Mouse (Mus musculus) lung, embryonic 15.5 days (tissue): ENCODE data around the gene Epb41l4b. TPM values are rescaled to one million over a fixed set of nuclear protein-coding genes. Genes with fewer than 3 reads are reported as not detected.

Experiments used
- ATAC-seq: fragments of 200-750 bp; cut with Nextera tagmentation; 2 replicates; pipeline ENCODE4 v1.8.0; 2017; ENCODE audit warnings: moderate number of reproducible peaks, borderline replicate concordance; ENCODE audit not compliant: low FRiP score, low TSS enrichment; ENCODE audit errors: extremely low read depth
- H3K27ac ChIP-seq: fragments of 300-500 bp; sonication (generic); 2 replicates; pipeline ENCODE4 v1.5.1; 2015; ENCODE audit warnings: moderate library complexity, mild to moderate bottlenecking, inconsistent platforms
- H3K27me3 ChIP-seq: fragments of 300-500 bp; sonication (generic); 2 replicates; pipeline ENCODE4 v1.6.1; 2015; ENCODE audit warnings: inconsistent platforms
- H3K36me3 ChIP-seq: fragments of 300-500 bp; sonication (generic); 2 replicates; pipeline ENCODE4 v1.6.1; 2015; ENCODE audit warnings: inconsistent platforms
- H3K4me1 ChIP-seq: fragments of 300-500 bp; sonication (generic); 2 replicates; pipeline ENCODE4 v1.6.1; 2015; ENCODE audit warnings: inconsistent platforms
- H3K4me2 ChIP-seq: fragments of 300-500 bp; sonication (generic); 2 replicates; pipeline ENCODE4 v1.6.1; 2015; ENCODE audit warnings: inconsistent platforms, mild to moderate bottlenecking, moderate library complexity
- H3K4me3 ChIP-seq: fragments of 300-500 bp; sonication (generic); 2 replicates; pipeline ENCODE4 v1.5.1; 2015; ENCODE audit warnings: mild to moderate bottlenecking, inconsistent platforms
- H3K9ac ChIP-seq: fragments of 300-500 bp; sonication (generic); 2 replicates; pipeline ENCODE4 v1.6.1; 2015; ENCODE audit warnings: inconsistent platforms
- H3K9me3 ChIP-seq: fragments of 300-500 bp; sonication (generic); 2 replicates; pipeline ENCODE4 v1.6.1; 2016; ENCODE audit warnings: inconsistent platforms
- WGBS: fragments of 180-500 bp; shearing (Covaris S2); methylation state at CpG from one replicate; pipeline ENCODE4 v1.1.7; 2015; 5-methylcytosine and 5-hydroxymethylcytosine counted together
- polyA plus RNA-seq: library from polyadenylated mRNA; unstranded; fragments of >200 nt; fragmentation: Nextera tagmentation; extraction: Ambion mirVana; gene quantifications from 2 replicates; pipeline ENCODE4 v1.2.1, GENCODE M21; 2015

Epb41l4b gene
- polyA plus RNA-seq, 1 experiment from 2014 or later = 1.4 TPM

DNA sequence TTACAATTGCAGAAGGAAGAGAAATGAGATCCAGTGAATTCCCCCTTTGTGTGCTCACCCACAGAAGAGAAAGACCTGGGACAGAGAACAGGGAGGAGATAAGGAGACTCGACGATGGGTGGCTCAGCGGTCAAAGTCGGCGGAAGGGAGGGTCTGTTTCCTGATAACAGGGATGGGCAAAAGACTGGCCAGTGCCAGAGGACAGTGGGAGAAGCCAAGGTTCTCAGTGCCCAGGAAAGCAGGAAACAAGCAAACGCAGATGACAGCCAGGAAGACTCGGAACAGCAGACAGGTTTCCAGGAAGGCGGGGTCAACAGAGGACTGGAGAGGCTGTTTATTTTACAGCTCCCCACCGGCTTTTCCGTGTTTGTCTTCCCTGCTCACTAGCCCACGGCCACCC is 20.2 kb downstream of the Epb41l4b start:
- Histone ChIP-seq H3K9ac (no peak overlapping the region), H3K9me3 (no peaks in the 10 kb centered on the region), H3K4me2 (no peak overlapping the region), H3K4me3 (no peak overlapping the region), H3K27me3 (no peaks in the 10 kb centered on the region; the same call in 1 of the 2 replicates), H3K36me3 (no peaks in the 10 kb centered on the region), H3K27ac (no peak overlapping the region), H3K4me1 (peaks cover 10% of the 10 kb centered on the region; the same call in 1 of the 2 replicates)
- WGBS = 17% methylated on average over 11 of the region's 11 CpGs
- no peak for ATAC-seq

DNA sequence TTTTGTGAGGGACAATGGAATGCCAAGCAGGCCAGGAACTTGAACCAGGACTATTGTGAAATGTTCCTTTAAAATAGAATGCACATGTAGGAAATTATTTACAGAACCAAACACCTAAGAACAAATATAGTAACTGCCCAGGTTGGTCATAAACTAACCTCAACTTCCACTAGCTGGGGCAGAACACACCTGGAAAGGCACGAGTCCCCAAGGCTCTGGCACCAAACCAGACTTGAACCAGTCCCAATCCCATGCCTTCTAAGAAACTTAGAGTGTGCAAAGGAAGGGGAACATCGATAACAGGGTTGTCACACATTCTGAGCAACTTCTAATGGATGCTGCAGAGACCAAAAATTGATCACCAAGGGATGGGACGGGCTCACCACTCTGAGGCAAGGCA is 21.1 kb downstream of the Epb41l4b start:
- Histone ChIP-seq H3K9ac (no peak overlapping the region), H3K4me3 (no peak overlapping the region), H3K4me2 (no peak overlapping the region), H3K27ac (no peak overlapping the region), H3K36me3 (no peaks in the 10 kb centered on the region), H3K4me1 (peaks cover 10% of the 10 kb centered on the region; the same call in 1 of the 2 replicates), H3K9me3 (no peaks in the 10 kb centered on the region), H3K27me3 (no peaks in the 10 kb centered on the region; the same call in 1 of the 2 replicates)
- WGBS = 72% methylated on average over 3 of the region's 3 CpGs
- ATAC-seq = no peak

DNA sequence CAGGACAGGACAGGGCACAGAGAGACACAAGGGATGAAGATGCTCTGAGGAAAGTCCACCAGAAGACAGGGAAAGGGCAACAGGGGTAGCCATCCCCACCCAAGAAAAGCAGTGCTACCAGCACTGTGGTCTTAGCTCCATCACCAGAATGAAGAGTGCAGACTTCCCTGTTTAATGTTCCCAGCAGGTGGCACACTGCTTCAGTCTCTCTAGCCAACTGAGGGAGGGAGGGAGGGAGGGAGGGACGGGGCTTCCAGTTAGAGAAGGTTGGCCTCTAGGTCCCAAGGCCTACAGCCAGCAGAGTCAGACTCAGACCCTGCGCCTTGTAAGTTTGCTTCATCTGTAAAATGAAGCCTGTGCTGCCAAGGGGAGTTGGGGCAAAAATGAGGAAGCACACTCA is 22.7 kb downstream of the Epb41l4b start:
- 47% methylated on average over 2 of the region's 2 CpGs for WGBS
- no peaks in the 10 kb centered on the region for H3K9me3 ChIP-seq
- H3K4me2 ChIP-seq = no peak overlapping the region
- no peak overlapping the region for H3K27ac ChIP-seq
- H3K27me3 ChIP-seq = no peaks in the 10 kb centered on the region
- no peaks in the 10 kb centered on the region for H3K36me3 ChIP-seq
- H3K4me1 ChIP-seq = peaks cover 15% of the 10 kb centered on the region
- H3K4me3 ChIP-seq = no peak overlapping the region
- no peak for ATAC-seq
- no peak overlapping the region for H3K9ac ChIP-seq

DNA sequence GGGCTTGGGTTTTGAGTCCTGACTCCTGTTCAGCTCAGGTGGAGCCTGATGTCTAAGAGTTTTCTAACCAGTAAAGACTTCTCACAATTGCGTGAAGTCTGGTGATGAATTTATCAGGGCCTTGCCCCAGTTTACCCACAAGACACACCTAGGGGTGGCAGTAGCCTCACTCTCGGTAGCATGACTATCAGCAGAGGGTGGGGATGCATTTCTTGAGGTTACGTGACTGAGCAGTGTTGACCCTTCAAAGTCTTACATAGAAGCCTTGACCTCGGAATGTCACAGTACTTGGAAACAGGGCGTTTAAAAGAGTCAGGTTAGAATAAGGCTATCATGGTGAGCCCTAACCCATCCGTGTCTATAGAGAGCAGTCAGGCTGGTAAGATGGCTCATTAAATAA is 23.3 kb downstream of the Epb41l4b start:
- H3K27ac ChIP-seq = no peak overlapping the region
- H3K9me3 ChIP-seq = no peaks in the 10 kb centered on the region
- peaks cover 21% of the 10 kb centered on the region for H3K4me1 ChIP-seq
- no peak overlapping the region for H3K9ac ChIP-seq
- no peak overlapping the region for H3K4me3 ChIP-seq
- no peaks in the 10 kb centered on the region for H3K27me3 ChIP-seq
- no peak overlapping the region for H3K4me2 ChIP-seq
- no peak for ATAC-seq
- 77% methylated on average over 6 of the region's 6 CpGs for WGBS
- H3K36me3 ChIP-seq = no peaks in the 10 kb centered on the region

DNA sequence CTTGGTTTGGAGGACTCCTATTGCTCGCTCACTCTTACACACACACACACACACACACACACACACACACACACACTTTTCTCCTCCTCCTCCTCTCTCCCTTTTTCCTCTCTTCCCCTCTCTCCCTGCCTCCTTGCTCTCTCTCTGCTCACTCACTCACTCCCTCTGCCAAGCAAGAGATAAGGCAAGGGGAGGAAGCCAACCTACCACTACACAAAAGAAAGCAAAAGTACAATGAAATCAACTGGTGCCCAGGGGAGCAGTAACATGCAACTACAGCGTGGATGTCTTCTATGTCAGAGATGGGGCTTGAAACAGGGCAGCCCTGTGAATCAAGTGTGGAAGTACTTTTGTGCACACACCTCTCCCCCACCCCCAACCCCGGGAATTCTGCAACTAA is 24.4 kb downstream of the Epb41l4b start:
- Histone ChIP-seq H3K9ac (no peak overlapping the region), H3K4me1 (peaks cover 26% of the 10 kb centered on the region), H3K4me3 (no peak overlapping the region), H3K4me2 (no peak overlapping the region), H3K9me3 (no peaks in the 10 kb centered on the region), H3K36me3 (no peaks in the 10 kb centered on the region), H3K27ac (no peak overlapping the region), H3K27me3 (no peaks in the 10 kb centered on the region)
- WGBS = 59% methylated on average over 3 of the region's 3 CpGs
- ATAC-seq = no peak

DNA sequence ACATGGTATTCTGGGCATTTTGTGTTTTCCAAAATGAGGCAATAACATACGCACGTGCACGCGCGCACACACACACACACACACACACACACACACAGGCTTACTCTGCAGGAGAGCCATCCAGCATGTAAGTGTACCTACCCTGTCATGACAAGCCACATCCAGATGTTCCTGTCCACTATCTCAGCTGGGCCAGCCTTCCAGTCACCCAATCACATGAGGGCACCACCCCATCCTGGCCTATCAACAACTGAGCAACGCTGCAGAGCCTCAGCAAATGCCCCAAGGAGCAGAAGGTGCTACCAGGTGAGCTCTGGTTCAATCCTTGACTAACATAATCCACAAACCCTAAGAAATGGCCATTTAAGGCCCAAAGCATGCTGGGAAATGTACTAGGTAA is 27.0 kb downstream of the Epb41l4b start:
- Histone ChIP-seq H3K9ac (no peak overlapping the region), H3K36me3 (no peaks in the 10 kb centered on the region), H3K4me3 (no peak overlapping the region), H3K27me3 (no peaks in the 10 kb centered on the region), H3K4me2 (no peak overlapping the region), H3K9me3 (no peaks in the 10 kb centered on the region), H3K4me1 (peaks cover 21% of the 10 kb centered on the region), H3K27ac (no peak overlapping the region)
- no peak for ATAC-seq
- WGBS = 92% methylated on average over 6 of the region's 6 CpGs

DNA sequence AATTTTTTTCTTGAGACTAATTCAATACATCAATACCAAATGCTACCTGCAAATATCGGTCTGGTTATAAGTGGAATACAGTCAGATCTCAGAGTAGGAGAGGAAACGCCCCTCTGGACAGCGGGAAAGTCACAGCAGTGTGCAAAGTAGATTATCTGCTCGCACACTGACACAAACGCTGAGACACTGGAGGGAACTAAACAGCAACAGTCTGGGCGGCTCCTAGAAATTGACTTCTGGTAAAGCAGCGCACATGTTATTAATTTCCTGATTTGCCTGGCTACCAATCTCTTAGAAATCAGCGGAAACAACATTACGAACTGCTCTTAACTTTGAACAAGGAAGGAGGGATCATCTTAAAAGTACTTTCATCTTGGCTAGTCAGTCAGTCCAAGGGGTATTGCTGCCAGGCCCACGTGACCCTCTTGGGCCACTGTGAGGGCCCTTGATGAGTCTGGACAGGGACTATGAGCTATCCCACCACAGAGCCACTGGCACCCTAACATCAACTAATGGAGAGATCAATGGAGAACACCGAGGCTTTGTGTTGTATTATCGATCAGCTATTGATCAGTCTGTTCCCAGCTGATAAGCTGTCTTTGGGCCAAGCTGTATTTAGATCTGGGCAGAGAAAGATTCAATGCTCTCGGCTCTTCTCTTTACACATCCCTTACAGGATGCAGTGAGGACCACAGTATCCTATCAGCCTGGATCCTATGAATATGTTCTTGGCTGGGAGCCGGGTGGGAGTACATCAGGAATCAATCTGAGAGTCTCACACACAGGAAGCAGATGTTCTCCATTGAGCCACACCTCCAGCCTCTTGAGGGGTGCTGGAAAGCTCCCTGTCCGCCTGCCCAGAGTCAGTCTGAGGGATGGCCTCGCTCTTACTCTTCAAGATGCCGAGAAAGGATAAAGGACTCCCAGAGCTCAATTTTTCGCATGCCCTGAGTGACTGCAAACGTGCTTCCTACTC is 28.3 kb downstream of the Epb41l4b start:
- Histone ChIP-seq H3K36me3 (no peaks in the 10 kb centered on the region), H3K27ac (peak overlapping the region; percentile 31; the same call in 1 of the 2 replicates), H3K4me1 (peaks cover 21% of the 10 kb centered on the region), H3K4me2 (no peak overlapping the region), H3K27me3 (no peaks in the 10 kb centered on the region), H3K4me3 (no peak overlapping the region), H3K9ac (no peak overlapping the region), H3K9me3 (no peaks in the 10 kb centered on the region)
- peak; percentile 93 for ATAC-seq
- 50% methylated on average over 19 of the region's 19 CpGs for WGBS

DNA sequence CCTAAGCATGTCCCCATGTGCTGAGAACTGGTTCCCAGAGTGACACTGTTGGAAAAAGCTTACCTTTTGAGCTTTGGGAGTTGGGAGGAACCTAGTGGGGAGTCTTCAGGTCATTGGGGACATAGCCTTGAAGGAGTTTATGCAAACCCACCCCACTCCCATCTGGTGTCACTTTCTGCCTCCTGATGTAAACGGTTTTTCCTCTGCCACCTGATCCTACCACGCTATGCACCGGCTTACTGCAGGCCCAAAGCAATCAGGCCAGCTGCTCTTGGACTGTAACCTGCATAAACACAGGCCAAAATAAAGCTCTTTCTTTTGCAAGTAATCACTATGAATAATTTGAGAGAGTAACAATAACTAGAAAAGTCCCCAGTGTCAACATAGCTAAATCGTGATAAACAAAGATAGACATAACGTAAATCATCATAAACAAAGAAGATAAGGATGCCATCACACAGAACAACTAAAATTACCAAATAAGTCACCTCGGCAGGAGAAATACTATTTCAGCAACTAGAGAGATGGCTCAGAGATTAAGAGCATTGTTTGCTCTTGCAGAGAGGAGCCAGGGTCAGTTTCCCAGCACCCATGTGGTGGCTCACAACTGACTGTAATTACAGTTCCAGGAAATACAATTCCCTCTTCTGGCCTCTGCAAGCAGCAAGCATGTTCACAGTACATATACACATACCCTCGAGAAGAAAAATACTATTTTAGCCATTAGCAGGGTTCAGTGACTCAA is 29.6 kb downstream of the Epb41l4b start:
- Histone ChIP-seq H3K9ac (no peak overlapping the region), H3K27ac (no peak overlapping the region), H3K36me3 (no peaks in the 10 kb centered on the region), H3K4me2 (no peak overlapping the region), H3K27me3 (no peaks in the 10 kb centered on the region), H3K4me3 (no peak overlapping the region), H3K4me1 (peaks cover 16% of the 10 kb centered on the region; the same call in 1 of the 2 replicates), H3K9me3 (no peaks in the 10 kb centered on the region)
- 43% methylated on average over 7 of the region's 7 CpGs for WGBS
- ATAC-seq = no peak

DNA sequence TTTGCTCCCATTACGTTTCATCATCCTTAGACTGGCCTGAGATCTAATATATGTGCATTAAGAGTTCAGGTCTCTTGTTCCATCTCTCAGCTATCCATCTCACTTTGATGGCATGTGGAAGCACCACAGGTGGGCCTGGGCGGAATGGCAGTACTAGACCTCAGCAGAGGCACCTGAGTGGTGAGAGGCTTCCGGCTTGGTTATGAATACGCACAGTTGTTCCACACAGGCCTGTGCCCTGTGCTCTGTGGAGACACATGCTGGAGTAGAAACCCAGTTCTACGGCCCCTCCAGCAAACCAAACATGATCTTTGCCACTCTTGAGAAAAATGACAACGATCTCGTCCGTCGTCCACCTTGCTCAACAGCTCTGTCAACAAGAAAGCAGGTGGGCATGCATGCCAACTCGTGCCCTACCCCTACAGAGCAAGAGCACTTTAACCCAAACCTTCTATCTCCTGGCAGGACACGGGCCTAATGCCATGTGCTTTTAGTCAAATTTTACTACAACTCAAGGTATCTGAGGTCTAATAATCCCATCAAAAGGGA is 31.2 kb downstream of the Epb41l4b start:
- H3K9ac ChIP-seq = no peak overlapping the region
- peaks cover 16% of the 10 kb centered on the region; the same call in 1 of the 2 replicates for H3K4me1 ChIP-seq
- ATAC-seq = no peak
- no peaks in the 10 kb centered on the region for H3K36me3 ChIP-seq
- H3K27me3 ChIP-seq = no peaks in the 10 kb centered on the region
- no peak overlapping the region for H3K4me3 ChIP-seq
- H3K27ac ChIP-seq = no peak overlapping the region
- H3K9me3 ChIP-seq = no peaks in the 10 kb centered on the region
- WGBS = 60% methylated on average over 11 of the region's 11 CpGs
- no peak overlapping the region for H3K4me2 ChIP-seq

DNA sequence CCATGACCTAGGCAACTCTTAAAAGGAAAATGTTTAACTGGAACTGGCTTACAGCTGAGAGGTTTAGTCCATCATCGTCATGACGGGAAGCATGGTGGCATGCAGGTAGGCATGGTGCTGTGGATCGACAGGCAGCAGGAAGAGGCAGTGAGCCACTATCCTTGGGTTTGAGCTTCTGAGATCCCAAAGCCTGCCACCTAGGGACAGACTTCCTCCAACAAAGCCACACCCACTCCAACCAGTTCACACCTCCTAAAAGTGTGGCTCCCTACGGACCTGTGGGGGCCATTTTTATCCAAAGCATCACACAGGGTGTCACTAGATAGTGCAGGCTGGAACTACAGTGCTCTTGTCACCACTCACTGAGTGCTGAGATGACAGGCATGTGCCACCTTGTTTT is 31.8 kb downstream of the Epb41l4b start:
- Histone ChIP-seq H3K4me2 (no peak overlapping the region), H3K4me1 (peaks cover 16% of the 10 kb centered on the region; the same call in 1 of the 2 replicates), H3K9me3 (no peaks in the 10 kb centered on the region), H3K27ac (no peak overlapping the region), H3K36me3 (no peaks in the 10 kb centered on the region), H3K4me3 (no peak overlapping the region), H3K9ac (no peak overlapping the region), H3K27me3 (no peaks in the 10 kb centered on the region)
- ATAC-seq = no peak
- WGBS = 61% methylated on average over 4 of the region's 4 CpGs

DNA sequence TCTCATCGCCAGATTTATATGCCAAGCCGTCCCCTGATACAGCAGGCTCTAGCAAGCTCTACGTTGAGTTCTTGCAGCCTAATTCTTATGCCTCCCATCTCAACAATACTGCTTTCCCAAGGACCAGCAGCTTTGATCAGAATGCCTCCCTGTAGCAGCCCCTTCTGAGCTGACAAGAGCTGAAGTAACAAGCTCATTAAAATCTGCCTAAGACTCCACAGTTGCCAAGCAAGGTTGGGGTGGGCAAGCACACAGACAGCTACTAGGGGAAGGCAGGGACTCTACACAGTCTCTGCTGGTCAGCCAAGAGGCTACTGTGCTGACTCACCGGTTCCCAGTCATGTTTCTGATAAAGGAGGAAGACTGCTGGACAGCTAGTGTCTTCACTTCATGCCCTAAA is 33.7 kb downstream of the Epb41l4b start:
- no peak overlapping the region for H3K9ac ChIP-seq
- peaks cover under 1% of the 10 kb centered on the region; the same call in 1 of the 2 replicates for H3K4me1 ChIP-seq
- no peak overlapping the region for H3K4me2 ChIP-seq
- WGBS = 77% methylated on average over 4 of the region's 4 CpGs
- no peaks in the 10 kb centered on the region for H3K27me3 ChIP-seq
- no peaks in the 10 kb centered on the region for H3K36me3 ChIP-seq
- ATAC-seq = no peak
- H3K9me3 ChIP-seq = no peaks in the 10 kb centered on the region
- H3K27ac ChIP-seq = no peak overlapping the region
- no peak overlapping the region for H3K4me3 ChIP-seq

DNA sequence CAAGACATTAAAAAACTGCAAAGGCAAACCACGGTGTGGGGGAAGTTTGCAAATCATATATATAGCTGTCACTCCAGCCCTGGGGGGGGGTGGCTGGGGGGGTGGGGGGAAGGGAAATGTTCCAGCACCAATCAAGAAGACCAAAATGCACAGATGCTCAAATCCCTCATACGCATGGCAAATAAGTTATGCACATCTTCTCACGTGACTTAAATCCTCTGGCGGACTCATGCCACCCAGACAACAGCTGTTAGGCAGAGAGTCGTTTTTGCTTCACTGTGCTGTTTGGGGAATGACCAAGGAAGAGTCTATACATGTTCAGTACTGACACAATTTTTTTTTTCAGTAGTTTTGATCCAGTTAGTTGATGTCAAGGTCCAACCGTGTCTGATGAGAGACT is 37.9 kb downstream of the Epb41l4b start:
- Histone ChIP-seq H3K9ac (no peak overlapping the region), H3K36me3 (no peaks in the 10 kb centered on the region), H3K27ac (no peak overlapping the region), H3K4me2 (no peak overlapping the region), H3K27me3 (no peaks in the 10 kb centered on the region), H3K4me3 (no peak overlapping the region), H3K4me1 (no peaks in the 10 kb centered on the region), H3K9me3 (no peaks in the 10 kb centered on the region)
- 67% methylated on average over 6 of the region's 6 CpGs for WGBS
- no peak for ATAC-seq
